Mouse (Mus musculus) A20 (cell line): Measurements from ENCODE around the gene BC025920.
A peak's percentile ranks its signal among the peaks of the same experiment; 100 is the strongest.

Source experiments
- DNase-seq: peaks from one replicate; pipeline ENCODE4 v3.0.0-alpha.2; 2011; ENCODE audit warnings: low read depth, low spot score

Gene BC025920

DNA sequence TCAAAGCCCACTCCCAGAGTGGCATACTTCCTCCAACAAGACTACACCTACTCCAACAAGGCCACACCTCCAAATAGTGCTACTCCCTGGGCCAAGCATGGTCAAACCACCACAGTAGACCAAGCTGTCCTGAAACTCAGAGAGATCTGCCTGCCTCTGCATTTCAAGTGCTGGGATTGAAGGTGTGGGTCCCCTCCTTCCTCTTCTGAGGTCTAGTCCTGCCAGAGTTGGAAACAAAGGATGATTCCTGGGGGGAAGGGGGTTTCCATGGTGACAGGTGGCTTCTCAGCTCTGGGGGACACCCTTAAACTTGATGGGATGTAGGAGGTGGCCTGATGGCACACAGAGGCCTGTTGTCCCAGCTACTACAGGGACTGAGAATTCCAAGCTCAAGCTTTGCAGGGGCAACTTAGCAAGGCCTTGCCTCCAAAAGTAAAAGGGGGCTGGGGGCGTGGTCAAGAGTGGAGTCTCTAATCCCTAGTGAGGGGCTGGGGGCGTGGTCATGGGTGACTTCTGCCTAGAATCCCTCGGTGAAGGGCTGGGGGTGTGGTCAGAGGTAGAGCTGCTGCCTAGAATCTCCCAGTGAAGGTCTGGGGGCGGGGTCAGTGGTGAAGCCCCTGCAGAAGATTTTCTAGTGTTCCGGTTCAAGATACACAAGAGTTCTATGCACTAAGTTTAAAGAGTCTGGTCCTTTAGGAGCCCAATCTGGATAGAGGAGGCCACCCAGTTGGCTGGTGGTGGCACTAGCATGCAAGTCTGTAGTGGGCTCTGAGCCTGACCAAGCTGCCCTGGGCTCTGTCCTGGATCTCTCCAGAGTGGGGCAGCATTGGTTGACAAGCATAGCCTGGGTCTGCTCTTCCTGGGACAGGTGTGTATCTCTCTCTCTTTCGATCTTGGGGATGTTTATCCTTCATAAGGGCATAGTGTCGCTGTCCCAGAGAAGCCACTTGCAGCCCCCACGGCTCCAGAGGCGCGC, 31.7 kb upstream of the BC025920 start, which contains the start of gene Tle2:
TSS of gene Tle2 (plus strand) at position 481 of the 976 bp plus-strand sequence.
- DNase-seq = no peak

DNA sequence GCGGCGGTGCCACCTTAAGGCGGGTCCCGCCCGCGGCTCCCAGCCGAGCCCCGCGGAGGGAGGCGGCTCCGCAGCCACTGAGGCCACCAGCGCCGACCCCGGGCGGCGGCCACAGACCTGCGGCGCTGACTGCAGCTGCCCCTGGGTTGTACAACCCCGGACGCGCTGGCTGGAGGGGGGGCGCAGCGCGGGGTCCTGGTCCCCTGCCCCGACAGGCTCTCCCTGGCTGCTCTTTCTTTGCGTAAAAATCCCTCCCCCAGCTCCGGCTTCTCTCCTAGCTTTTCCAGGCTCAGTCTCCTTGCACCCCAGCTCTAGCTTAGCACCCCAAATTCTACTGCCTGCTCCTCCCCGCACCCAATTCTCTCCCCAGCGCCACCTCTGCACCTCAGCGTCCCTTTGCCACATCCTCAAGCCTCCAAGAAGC, 30.9 kb upstream of the BC025920 start:
- peak; percentile 59 for DNase-seq

DNA sequence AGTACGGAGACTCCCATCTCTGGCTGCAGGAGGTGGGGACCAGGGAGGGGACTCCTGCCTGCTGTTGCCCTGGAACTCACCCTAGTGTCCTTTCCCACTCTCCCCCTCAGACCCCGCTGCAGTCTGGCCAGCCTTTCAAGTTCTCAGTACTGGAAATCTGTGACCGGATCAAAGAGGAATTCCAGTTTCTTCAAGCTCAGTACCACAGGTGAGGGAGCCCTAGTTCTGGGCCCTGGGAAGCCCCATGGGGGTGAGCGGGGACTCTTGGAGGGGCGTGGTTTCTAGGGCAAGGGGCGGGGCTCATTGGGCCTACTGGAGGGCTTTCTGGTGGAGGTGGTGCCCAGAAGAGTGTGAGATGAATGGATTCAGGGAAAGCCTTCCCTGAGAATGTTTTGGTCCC, 30.4 kb upstream of the BC025920 start:
- peak; percentile 53 for DNase-seq

DNA sequence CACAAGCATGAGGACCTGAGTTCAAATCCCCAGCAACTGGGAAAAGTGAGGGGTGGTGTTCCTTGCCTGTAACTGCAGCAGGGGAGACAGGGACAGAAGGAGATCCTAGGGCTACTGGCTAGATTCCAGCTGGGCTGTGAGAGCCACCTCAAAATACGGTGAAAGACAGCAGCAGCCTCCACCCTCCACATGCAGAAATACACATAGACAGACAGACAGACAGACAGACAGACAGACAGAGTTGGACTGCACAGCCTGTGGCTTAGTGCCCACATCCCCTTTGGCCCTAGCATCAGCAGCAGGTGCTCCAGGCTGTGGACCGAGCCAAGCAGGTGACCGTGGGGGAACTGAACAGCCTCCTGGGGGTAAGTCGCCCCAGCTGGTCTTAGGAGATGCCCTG, 26.1 kb upstream of the BC025920 start:
- DNase-seq = no peak

DNA sequence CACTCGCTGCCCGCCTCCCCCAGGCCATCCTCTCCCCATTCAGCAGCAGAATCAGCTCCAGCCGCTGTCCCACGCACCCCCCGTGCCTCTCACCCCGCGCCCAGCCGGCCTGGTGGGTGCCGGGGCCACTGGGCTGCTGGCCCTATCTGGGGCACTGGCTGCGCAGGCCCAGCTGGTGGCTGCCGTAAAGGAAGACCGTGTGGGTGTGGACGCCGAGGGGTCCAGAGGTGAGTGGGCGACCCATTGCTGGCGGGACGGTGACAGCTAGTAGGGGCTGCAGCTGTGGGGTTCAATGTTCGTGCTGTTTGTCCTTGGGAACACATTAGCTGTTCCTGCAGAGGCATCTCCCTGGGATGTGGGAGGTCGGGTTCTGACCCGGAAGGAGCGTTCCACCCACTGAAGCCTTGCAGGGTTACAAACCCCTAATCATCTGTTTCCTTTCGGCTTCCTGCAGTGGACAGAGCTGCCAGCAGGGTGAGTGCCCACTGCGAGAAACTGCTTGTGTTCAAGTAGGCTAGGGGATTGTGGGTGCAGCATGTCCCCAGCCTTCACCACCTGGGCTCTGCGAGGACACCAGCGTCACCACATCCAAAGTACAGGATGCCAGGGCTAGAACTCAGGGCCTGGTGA, 25.5 kb upstream of the BC025920 start:
- no peak for DNase-seq

DNA sequence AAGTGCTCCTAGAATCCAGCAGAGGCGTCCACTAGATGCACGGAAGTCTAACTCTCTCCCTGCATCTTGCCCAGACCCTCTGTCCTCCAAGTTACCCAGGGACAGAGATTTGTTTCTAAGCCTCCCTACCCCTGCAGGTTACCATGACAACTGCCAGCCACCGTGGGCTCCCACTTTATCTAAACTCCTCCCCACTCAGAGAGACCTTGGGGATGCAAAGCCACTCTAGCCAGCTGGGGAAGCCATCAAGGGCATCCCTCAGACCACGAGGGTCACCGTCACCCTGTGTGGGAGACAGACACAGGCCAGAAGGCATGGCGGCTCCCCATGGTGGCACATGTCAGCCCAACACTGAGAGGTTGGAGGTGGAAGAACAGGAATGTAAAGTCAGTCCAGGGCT, 22.7 kb upstream of the BC025920 start:
- no peak for DNase-seq

DNA sequence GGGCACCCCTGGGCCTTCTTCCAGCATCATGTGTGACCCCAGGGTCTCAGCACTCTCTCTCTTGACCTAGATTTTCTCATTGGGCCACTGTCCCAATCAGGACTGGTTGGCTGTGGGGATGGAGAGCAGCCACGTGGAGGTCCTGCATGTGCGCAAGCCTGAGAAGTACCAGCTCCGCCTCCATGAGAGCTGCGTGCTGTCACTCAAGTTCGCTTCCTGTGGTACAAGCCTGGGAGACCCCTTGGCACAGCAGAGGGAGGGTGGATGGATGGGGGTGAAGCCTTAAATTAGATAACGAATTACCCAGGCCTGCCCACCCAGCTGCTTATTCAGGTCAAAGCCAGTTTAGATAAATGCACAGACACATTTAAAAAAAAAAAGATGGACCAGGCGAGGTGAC, 17.3 kb upstream of the BC025920 start:
- DNase-seq = no peak

DNA sequence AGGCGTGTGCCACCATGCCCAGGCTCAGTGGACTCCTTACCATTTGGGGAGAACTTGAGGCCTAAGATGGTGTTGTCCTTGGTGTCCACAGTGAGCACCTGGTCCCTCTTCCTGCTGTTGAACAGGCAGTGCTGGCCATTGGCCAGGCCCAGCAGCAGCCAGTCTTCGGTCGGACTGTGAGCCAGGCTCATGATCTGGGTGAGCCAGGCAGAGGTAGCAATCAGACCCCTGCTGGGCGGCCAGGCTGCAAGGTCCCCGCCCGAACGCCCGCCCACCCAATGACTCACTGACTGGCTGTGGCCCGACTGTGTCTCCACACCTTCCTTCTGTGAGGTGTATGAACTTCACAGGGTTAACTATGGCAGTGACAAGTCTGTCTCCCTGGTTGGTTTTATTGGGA, 14.2 kb upstream of the BC025920 start:
- no peak for DNase-seq

DNA sequence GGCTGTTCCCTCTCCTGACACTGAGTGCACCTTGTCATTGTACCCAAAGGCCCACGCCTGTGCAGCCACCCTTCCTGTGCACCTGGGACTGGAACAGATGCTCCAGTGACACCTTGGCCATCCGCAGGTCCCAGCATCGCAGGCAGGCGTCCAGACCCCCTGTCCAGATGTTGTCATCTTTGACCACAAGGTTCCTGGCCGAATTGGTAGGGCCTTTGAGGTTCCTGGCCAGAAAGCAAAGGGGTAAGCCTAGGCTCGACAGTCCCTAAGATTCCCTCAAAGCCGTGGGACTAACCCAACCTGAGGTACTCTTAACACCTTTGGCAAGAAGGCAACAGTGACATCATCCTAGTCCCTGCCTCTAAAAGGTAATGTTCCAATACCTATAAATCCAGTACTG, 13.4 kb upstream of the BC025920 start:
- no peak for DNase-seq

DNA sequence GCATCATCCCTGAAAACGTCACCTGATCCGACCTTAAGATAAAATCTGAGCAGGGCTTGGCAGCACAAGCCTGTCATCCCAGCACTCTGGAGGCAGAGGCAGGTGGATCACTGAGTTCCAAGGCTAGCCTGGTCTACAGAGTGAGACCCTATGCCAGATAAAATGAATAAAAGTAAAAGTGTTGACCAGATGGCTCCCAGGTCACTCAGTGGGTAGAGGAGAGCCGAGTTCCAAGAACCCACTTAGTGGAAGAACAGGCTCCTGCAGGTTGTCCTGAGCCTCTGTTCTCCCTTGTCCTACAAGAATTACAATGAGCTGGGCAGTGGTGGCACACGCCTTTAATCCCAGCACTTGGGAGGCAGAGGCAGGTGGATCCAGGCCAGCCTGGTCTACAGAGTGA, 12.8 kb upstream of the BC025920 start:
- DNase-seq = no peak

DNA sequence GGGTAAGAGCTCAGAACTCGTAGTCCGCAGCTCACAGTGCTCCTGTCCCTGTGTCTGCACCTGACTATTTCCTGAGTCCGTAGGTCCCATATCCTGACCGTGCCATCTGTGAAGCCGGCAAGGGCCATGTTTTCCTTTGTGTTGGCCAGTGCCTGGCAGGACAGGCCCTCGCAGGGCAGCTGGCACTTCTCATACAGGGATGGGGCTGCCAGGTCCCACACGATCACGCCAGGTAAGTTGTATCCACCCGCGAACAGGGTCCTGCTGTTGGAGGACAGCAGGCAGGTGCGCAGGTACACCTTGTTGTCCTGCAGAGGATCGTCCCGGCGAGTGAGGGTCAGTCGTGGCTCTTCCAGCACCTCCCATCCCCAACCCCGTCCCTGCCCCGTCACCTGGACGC, 12.1 kb upstream of the BC025920 start:
- no peak for DNase-seq

DNA sequence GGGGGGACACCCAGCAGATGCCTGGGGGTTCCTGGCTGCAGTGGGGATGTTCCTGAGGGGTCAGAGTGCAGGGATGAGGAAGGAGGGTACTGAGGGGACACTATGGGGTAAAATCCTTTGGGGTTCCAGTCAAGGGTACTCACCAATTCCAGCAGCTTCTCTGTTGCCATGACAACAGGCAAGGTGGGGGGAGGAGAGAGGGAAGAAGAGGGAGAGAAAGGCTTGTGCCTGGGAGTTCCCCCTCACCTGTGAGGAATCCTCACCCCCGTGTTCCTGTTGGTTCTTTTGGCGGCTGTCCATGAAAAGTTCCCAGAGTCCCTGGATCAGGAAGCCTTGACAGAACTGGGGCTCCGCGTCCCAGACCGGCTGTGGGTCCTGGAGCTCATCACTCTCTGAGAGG, 10.5 kb upstream of the BC025920 start:
- no peak for DNase-seq

DNA sequence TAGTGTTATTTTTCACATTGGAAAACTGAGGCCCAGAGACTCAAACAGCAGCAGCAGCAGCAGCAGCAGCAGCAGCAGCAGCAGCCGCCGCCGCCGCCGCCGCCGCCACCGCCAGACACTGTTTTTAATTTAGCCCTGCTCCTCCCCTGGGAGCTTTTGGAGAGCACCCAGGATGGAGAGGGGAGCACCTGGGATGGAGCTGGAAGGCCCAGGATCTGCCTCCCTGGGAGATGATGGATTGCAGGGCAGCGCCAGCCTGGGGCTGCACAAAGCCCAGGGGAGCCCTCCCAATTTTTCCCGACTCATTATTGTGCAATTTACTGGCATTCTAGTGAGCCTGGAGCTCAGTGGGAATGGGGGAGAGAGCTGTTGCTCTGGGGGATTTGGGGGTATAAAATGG, 9.5 kb upstream of the BC025920 start:
- no peak for DNase-seq

DNA sequence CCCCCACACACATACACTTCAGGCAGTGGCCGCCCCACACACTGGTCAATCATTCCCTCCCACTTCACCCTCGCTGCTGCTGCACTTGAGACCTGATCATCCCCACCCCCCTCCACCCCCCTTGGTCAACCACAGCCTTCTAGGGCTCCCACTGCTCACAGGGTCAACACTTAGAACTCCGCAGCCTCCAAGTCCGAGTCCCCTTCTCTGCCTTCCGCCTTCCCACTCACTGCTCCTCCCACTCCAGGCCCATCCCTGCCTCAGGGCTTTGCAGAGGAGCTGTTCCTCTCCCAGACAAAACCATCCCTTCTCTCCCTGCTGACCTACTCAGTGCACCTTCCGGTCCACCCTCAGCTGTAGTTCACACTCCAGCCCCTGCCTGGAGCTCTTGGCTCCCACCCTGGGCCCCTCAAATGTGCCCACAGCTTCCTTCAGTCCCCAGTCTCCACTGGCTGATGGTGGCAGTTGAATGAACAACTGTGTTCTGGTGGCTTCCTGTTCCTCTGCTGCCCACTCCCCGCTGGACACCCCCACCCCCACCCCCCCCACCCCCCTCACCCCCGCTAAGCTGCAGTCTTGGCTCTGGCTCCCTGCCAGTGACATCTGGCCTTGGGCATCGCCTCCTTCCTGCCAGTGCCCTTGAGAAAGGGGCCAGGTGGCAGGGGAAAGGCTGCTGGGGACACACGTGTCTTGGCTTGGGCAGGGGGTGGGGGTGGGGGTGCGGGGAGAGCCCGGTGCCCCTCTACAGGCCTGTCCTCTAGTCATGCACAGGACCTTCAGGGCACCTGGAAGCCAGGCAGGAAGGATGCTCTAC, 8.7 kb upstream of the BC025920 start:
- peak; percentile 42 for DNase-seq

DNA sequence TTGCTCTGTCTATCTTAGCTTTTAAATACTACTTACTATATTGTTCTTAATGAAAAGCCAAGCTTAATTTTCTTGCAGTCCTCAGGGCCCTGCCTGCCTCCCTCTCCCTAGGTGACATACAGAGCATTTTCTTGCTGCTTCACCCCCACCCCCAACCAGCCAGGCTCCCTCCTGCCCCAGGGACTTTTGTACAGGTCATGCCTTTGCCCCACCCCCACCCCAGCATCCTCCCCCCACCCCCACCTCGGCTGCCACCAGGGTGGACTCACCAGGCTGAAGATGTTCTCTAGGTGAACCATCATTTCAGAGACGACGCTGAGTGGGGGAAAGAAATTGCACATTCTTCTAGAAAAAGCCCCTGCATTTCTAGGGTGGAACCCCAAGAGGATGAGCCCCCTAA, 7.7 kb upstream of the BC025920 start:
- DNase-seq = no peak

DNA sequence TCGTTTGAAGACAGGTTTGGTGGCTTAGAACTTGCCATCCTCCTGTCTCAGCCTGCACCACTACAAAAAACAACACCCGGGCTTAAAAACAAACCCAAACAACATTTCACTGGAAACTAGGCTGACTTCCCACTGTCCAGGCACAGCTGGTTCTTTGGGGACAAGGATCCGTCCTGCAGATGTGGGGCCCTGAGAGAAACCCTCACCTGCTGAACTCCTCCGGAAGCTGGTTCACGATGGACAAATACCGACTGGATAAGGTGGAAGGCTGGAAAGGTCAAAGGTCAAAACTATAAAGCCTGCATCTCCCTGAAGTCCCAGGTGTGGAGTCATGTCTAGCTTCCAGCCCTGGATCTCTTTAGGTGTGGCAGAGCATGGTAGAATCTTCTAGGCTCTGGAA, 7.2 kb upstream of the BC025920 start:
- no peak for DNase-seq

DNA sequence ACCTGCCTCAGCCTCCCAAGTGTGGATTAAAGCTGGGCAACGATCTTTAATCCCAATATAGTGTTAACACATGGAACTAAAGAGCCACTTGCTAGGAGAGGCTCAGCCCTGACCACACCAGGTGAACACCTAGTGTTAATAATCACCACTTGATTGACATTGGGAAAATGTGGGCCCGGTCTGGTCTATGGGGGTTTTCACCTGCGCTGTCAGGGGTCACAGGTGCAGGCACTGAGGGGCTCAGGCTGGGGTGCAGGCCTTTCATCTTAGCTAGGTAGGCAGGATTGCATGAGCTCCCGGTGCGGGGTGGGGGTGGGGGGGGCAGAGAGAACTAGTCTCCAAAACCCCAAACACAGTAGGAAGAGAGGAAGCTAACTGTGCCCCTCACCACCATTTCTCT, 6.4 kb upstream of the BC025920 start:
- DNase-seq = no peak

DNA sequence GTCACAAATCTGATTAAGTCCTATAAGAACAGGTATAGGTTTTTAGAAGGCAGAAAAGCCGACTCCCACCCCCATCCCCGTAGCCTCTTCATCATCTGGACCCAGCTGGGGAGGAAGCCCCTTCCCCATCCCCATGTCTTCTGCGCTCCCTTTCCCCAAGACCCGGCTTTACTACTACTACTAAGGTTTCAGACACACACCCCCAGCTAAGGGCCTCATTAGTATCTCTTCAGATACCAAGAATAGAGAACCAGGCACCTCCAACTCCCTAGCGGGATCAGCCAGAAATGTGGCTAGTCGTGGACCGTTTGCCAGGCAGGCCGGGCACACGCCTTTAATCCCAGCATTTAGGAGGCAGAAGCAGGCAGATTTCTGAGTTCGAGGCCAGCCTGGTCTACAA, 6.0 kb upstream of the BC025920 start:
- DNase-seq = no peak

DNA sequence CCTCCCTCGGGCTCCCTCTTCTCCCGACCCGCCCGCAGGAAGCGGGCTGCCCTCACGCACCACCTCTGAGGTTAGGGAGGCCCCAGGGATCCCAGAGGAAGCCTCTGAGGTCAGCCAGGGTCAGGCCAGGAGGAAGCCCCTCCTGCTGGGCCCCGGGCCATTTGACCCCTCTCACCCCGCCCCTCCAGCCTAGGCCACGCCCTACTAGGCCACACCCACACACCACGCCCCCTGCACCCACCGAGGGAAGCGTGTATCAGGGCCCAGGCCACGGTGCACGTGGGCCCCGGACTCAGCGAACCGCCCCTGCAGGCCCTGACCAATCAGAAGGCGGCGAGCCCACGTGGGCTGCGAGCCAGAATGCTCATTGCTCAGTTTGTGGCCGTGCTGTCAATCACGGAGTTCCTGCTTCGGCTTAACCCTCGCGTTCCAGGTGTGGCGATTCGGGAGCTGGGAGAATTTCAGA, 5.3 kb upstream of the BC025920 start, which contains the start of gene Tle6:
TSS of gene Tle6 (minus strand) at position 336 of the 466 bp plus-strand sequence.
- peak; percentile 99 for DNase-seq

DNA sequence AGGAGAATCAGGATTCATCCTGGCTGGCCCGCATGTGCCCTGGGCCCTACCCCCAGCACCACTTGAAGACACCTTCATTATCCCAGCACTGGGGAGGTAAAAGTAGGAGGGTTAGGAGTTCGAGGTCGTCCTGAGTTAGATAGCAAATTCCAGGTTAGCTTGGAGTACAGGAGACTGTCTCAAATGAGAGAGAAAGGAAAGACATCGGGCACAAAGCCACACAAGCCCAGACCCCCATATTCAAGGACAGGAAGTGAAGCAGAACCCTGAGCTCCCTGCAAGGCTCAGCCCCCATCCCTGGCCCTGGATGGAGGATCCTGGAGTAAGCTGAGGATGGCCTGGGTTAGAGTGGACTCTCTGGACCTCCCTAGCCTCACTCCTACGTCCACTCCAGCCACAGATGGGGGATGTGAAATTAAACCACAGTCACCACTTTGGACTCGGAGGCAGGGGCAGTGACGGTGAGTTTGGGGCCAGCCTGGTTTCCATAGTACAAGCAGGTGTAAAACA, 4.6 kb upstream of the BC025920 start:
- DNase-seq = no peak

DNA sequence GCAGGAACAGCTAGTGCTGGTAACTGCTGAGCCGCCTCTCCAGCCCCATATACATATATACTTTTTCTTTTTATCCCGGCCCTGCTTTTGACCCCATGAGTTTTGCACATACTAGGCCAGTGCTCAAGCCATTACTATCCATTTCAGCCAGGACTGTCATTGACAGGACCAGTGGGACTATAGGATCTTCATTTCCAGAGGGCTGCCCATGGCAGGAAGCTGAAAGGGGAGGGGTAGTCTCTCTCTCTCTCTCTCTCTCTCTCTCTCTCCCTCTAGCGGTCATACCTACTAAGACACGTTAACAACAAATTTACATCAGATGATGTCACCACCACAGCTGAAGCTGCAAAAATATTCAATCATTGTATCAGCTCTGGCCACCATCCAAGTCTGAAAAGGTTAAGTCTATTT, 3.3 kb upstream of the BC025920 start:
- DNase-seq = peak; percentile 85
